Mouse (Mus musculus) heart, embryonic 15.5 days (tissue): Measurements from ENCODE around the gene Rfng. TPM values are rescaled to one million over a fixed set of nuclear protein-coding genes. Genes with fewer than 3 reads are reported as not detected.
"Not testable (repeated sequence)": the region's sequence is repeated elsewhere in the genome, so short reads cannot be mapped to it uniquely, and the experiment has no call there.

Experiments used
- ATAC-seq: fragments of 200-750 bp; cut with Nextera tagmentation; replicated peaks from 2 replicates; pipeline ENCODE4 v1.8.0; 2017; ENCODE audit warnings: low read depth, moderate TSS enrichment; ENCODE audit not compliant: insufficient number of reproducible peaks, insufficient read depth, low FRiP score
- H3K27ac ChIP-seq: fragments of 300-500 bp; sonication (generic); 2 replicates; pipeline ENCODE4 v1.5.1; 2015; ENCODE audit warnings: mild to moderate bottlenecking, inconsistent platforms
- H3K27me3 ChIP-seq: fragments of 300-500 bp; sonication (generic); 2 replicates; pipeline ENCODE4 v1.6.1; 2015; ENCODE audit warnings: inconsistent platforms
- H3K36me3 ChIP-seq: fragments of 300-500 bp; sonication (generic); 2 replicates; pipeline ENCODE4 v1.6.1; 2015; ENCODE audit warnings: mild to moderate bottlenecking, inconsistent platforms
- H3K4me1 ChIP-seq: fragments of 300-500 bp; sonication (generic); replicated peaks from 2 replicates; pipeline ENCODE4 v1.6.1; 2015; ENCODE audit warnings: inconsistent platforms
- H3K4me2 ChIP-seq: fragments of 300-500 bp; sonication (generic); 2 replicates; pipeline ENCODE4 v1.6.1; 2015; ENCODE audit warnings: inconsistent platforms, mild to moderate bottlenecking, moderate library complexity
- H3K4me3 ChIP-seq: fragments of 300-500 bp; sonication (generic); 2 replicates; pipeline ENCODE4 v1.5.1; 2015; ENCODE audit warnings: mild to moderate bottlenecking, inconsistent platforms
- H3K9ac ChIP-seq: fragments of 300-500 bp; sonication (generic); 2 replicates; pipeline ENCODE4 v1.6.1; 2015; ENCODE audit warnings: mild to moderate bottlenecking, inconsistent platforms
- H3K9me3 ChIP-seq: fragments of 300-500 bp; sonication (generic); replicated peaks from 2 replicates; pipeline ENCODE4 v1.6.1; 2016; ENCODE audit warnings: inconsistent platforms
- WGBS: fragments of 180-500 bp; shearing (Covaris S2); methylation state at CpG from one replicate; pipeline ENCODE4 v1.1.7; 2015; ENCODE audit warnings: mixed read lengths; 5-methylcytosine and 5-hydroxymethylcytosine counted together
- polyA plus RNA-seq: library from polyadenylated mRNA; unstranded; fragments of >200 nt; fragmentation: Nextera tagmentation; extraction: Ambion mirVana; gene quantifications from 2 replicates; pipeline ENCODE4 v1.2.1, GENCODE M21; 2015

Gene Rfng
- 21.1 and 30.8 TPM in 2 replicates for polyA plus RNA-seq

DNA sequence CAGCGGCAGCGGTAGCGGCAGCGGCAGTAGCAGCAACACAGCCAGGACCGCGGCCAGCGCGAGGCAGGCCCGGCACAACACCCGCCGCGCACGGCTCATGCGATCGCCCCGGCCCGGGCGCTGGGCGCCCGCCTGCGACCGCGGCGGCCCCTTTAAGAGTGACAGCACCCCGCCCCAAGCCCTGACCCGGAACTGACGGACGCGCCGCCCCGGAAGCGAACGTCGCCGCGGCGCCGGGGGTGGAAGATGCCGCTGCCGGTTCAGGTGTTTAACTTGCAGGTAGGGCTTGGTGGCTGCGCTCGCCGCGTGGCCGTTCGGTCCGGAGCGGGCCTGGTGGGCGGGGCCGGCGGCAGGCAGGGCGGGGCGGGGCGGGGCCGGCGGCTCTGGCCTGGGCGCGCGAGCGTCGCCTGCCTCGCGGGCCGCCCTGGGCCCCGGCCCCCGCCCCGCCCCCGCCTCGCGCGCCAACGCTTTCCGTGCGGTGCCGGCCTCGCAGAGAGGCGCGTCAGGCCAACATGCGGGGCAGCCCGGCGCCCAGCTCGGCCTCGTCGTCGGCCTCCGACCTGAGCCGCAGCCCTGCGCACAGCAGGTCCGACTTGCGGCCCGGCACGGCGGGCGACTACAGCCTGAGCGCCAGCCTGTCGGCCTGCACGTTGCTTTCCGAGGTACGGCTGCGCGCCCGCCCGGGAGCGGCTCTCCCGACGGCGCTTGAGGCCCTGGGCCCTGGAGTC is at the start of gene Rfng, which contains the start of gene Gps1:
Gene Rfng (minus strand): TSS at position 144 of the 728 bp plus-strand sequence.
Gene Gps1 (plus strand): TSS at position 209 of the 728 bp plus-strand sequence.
- ATAC-seq: peak; percentile 78
- peaks cover 15% of the 10 kb centered on the region for H3K4me1 ChIP-seq
- peaks cover 37% of the 10 kb centered on the region for H3K36me3 ChIP-seq
- WGBS: 0% methylated on average over 107 of the region's 107 CpGs
- H3K9me3 ChIP-seq: no peaks in the 10 kb centered on the region
- H3K27me3 ChIP-seq: no peaks in the 10 kb centered on the region
- H3K4me3 ChIP-seq: peak within 1 kb of the TSS; percentile 95
- peak within 1 kb of the TSS; percentile 85 for H3K9ac ChIP-seq
- peak within 1 kb of the TSS; percentile 48 for H3K27ac ChIP-seq
- H3K4me2 ChIP-seq: peak within 1 kb of the TSS; percentile 97

DNA sequence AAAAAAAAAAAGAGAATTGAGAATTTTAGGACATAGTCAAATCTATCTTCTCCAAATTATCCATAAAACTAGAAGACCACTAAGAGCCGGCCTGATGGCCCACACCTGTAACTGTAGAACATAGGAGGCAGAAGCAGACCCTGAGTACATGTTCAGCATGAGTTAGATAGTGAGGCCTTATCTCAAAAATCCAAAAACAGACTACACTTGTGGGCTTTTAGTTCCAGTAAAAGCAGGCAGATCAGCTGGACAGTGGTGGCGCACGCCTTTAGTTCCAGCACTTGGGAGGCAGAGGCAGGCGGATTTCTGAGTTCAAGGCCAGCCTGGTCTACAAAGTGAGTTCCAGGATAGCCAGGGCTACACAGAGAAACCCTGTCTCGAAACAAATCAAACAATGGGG is 49.0 kb upstream of the Rfng start:
- H3K4me1 ChIP-seq: peaks cover 12% of the 10 kb centered on the region
- not testable (repeated sequence) for H3K36me3 ChIP-seq, H3K9me3 ChIP-seq, H3K27me3 ChIP-seq, H3K4me2 ChIP-seq, H3K4me3 ChIP-seq, ATAC-seq, H3K9ac ChIP-seq, H3K27ac ChIP-seq
- 88% methylated on average over 5 of the region's 5 CpGs for WGBS

DNA sequence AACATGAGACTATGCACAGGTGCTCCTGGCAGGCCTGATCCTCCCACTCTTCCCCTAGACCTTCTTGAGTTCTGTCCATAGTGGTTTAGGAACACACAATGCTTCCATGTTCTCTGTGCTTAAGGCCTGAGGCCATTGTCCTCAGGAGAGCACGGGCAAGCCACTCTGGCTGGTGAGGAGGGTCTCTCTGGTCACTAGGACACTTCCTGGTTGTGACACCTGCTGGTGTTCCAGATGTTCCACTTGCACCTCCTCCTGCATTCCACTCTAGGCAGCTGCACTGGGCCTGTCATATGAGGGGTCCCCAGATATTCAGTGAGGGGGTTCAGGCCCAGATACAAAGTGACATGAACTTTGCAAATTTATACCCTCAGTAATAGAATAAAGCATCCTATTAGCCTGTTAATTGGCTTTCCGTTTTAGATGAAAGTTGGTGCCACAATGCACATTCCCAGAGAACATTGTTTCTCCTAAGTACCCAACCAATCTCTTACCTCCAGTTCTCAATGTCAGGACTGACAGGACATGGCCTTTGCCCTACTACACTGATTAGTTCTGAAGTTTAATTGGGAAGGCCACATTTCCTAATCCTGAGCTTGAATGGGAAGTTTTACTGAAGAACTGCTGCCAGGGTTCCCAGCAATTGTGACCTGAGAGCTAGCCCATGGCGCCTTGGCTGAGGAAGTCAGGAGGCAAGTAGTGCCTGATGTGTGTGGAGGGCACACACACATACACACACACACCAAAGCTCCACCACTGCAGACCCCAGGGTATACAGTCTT is 47.8 kb upstream of the Rfng start:
- Histone ChIP-seq H3K36me3 (no peaks in the 10 kb centered on the region), H3K9me3 (no peaks in the 10 kb centered on the region), H3K9ac (no peak overlapping the region), H3K27ac (no peak overlapping the region), H3K4me3 (no peak overlapping the region), H3K4me2 (no peak overlapping the region), H3K27me3 (no peaks in the 10 kb centered on the region), H3K4me1 (peaks cover 11% of the 10 kb centered on the region)
- WGBS: 82% methylated on average over 3 of the region's 3 CpGs
- ATAC-seq: no peak

DNA sequence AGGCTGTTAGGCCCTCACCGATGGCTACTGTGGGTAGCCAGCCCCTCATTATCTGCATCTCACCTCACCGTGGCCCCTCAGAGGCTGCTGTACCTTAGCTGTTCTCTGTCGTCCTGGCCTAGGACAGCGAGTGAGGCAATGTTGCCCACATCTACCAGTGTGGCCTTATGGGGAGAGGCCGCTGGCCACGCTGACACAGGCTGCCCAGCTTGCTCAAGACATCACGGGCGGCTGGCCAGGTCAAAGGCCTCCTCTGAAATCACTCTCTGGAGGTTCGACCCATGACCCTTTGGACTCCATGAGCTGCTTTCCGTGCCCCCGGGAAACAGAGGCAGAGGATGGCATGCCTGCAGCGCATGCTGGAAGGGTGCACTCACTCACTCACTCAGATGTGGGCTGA is 46.7 kb upstream of the Rfng start:
- H3K9ac ChIP-seq: no peak overlapping the region
- H3K4me3 ChIP-seq: no peak overlapping the region
- H3K36me3 ChIP-seq: no peaks in the 10 kb centered on the region
- H3K27me3 ChIP-seq: no peaks in the 10 kb centered on the region
- H3K4me1 ChIP-seq: peaks cover 11% of the 10 kb centered on the region
- H3K9me3 ChIP-seq: no peaks in the 10 kb centered on the region
- H3K4me2 ChIP-seq: no peak overlapping the region
- ATAC-seq: no peak
- H3K27ac ChIP-seq: no peak overlapping the region
- WGBS: 83% methylated on average over 12 of the region's 12 CpGs

DNA sequence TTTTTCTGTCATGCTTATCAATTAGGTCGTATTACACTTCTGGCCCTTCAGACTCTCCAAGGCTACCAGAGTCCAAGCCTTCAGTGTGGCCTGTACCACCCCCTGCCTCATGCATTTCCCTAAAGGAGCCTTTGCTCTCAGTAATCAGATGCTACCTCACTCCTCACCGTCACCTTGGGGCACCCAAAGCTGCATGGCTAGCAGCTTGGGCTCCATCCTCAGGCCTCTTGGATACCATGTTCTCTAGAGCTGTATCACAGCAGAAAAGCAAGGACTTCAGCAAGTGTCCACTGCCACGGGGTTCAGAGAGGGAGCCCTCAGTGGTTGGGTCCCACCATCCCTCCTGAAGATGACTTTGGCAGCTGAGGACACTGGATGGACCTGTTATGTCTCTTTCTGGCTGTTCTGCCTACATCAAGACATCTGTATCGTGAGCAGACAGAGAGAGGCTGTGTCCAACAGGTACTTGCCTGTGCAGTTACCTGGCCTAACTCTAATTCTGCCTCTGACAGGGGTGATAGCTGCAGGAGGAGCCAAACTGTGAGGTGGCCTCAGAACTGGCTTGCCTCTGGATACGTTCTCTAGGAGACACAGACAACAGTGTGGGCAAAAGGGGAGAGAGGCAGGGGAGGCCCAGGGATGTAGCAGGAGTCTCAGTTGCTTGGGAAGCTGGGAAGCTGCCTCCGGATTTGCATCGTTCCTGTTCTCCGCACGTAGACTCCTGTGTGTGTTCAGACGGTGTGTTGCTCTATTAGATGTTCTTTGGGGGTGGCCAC is 45.9 kb upstream of the Rfng start:
- H3K9ac ChIP-seq: no peak overlapping the region
- no peaks in the 10 kb centered on the region for H3K36me3 ChIP-seq
- H3K4me1 ChIP-seq: peaks cover 18% of the 10 kb centered on the region
- H3K4me3 ChIP-seq: no peak overlapping the region
- no peak overlapping the region for H3K27ac ChIP-seq
- 78% methylated on average over 10 of the region's 10 CpGs for WGBS
- no peaks in the 10 kb centered on the region for H3K27me3 ChIP-seq
- H3K4me2 ChIP-seq: no peak overlapping the region
- no peak for ATAC-seq
- no peaks in the 10 kb centered on the region for H3K9me3 ChIP-seq

DNA sequence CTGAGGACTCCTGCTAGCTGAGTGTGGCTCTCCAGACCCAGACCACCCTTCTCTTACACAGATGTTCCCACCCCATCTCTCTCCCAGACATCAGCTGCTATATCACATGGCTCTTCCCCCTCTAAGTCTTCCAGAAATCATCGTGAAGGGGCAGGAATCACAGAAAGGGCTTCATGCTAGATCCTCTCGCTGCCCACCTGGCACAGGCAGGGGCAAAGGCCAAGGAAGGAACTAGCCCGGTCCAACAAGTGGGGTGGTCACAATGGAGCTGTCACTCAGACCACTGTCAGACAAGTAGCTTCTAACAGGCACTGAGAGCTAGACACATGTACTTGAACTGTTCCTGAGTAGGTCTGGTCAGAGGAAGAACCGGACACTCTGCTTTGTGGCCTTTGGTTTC is 44.4 kb upstream of the Rfng start:
- Histone ChIP-seq H3K36me3 (no peaks in the 10 kb centered on the region), H3K27me3 (no peaks in the 10 kb centered on the region), H3K4me1 (peaks cover 11% of the 10 kb centered on the region), H3K27ac (no peak overlapping the region), H3K9ac (no peak overlapping the region), H3K4me2 (no peak overlapping the region), H3K9me3 (no peaks in the 10 kb centered on the region), H3K4me3 (no peak overlapping the region)
- ATAC-seq: no peak
- 68% methylated on average over 4 of the region's 4 CpGs for WGBS

DNA sequence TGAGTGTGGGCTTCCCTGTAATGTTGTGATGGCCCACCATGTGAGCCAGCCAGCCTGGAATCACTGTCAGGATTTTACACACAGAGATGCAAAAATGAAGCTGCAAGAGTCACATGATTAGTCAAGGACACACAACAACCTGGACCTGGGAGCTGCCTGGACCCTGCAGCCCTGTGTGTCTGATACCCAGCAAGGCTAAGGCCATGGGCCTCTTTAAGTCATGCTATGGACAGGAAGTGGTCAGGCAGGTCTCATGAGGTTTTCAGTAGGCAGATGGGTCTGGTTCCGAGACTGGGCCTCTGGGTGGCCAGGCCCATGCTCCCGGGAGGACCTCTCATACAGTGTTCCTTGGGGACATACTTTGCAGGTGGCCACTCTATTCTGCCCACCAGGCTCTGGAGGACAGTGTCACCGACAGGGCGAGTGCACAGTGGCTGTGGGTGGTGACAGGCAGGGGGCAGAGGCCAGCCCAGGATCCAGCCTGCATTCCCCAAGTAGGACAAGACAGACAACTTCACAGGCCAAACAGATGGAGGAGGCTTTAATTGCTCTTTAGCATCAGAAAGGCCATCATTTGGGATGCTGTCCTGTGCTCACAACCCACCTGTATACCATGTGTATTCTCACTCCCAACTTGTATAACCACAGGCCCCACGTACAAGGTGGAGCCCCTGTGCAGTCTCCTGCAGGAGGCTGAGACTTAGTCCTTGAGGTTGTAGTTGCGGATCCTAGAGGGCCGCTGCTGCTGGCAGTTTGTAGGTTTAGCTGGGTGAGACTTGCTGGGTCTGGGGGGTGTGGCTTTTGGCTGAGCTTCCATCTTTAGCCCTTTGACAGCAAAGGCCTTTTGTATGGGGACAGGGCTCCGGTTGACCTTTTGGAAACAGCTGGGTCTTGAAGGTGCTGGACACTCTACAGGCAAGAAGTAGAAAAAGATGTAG is 42.3 kb upstream of the Rfng start:
- no peaks in the 10 kb centered on the region for H3K9me3 ChIP-seq
- no peak overlapping the region for H3K4me2 ChIP-seq
- H3K27ac ChIP-seq: no peak overlapping the region
- no peaks in the 10 kb centered on the region for H3K36me3 ChIP-seq
- no peak for ATAC-seq
- no peak overlapping the region for H3K9ac ChIP-seq
- H3K27me3 ChIP-seq: no peaks in the 10 kb centered on the region
- H3K4me3 ChIP-seq: no peak overlapping the region
- peaks cover 27% of the 10 kb centered on the region for H3K4me1 ChIP-seq
- WGBS: 89% methylated on average over 8 of the region's 8 CpGs

DNA sequence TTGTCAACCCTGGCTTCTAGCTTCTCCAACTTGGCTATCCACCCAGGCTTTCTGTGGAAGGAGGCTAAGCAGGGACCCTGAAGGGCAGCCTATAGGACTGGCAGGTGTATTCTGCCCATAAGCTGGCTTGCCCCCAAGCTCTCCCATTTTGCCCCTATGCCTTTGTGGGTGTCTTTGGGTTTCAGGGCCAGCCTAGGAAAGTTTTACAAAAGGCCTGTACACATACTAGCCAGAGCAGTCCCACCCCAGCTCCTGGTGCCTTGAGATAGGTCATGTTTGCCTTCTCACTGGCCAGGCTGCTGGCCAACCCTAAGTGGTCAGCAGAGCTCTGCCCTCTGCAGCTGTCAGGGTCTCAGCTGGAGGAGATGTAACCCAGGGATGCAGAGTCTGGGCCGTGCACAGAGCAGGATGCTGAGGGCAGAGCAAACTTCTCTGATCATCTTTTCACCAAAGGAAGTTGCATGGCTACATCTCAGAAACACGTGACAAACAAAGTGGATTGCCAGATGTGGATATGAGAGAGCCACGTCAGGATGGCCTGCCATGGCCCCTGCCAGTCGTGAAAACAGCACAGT is 41.4 kb upstream of the Rfng start:
- 41% methylated on average over 4 of the region's 4 CpGs for WGBS
- ATAC-seq: no peak
- Histone ChIP-seq H3K4me1 (peaks cover 36% of the 10 kb centered on the region), H3K36me3 (peaks cover 5% of the 10 kb centered on the region), H3K9me3 (no peaks in the 10 kb centered on the region), H3K4me3 (peak overlapping the region; percentile 73), H3K9ac (peak overlapping the region; percentile 69), H3K27me3 (no peaks in the 10 kb centered on the region), H3K4me2 (peak overlapping the region; percentile 82), H3K27ac (peak overlapping the region; percentile 94)

DNA sequence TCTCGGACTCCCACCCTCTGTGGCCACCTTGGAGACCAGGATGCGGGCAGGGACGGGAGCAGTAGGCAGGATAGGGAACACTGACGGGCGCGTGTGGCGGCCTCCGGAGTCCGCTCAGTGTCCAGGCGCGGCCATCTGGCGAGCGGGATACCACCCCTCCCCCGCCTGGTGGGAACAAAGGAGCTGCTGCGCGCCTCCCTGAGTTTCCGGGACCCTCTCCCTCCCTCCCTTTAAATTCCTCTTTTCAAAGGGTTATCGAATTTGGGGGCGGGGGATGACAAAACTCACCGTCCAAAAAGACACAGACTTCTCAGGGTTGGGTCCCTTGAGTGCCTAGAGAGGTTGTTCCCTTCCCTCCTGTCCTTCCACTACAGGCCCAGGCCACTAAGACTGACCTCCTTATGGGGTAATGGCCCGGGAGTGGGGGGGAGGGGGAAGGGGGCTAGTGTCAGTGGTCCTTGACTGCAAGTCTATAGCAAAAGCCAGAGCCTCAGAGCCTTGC is 40.8 kb upstream of the Rfng start:
- Histone ChIP-seq H3K4me1 (peaks cover 36% of the 10 kb centered on the region), H3K27me3 (no peaks in the 10 kb centered on the region), H3K9me3 (no peaks in the 10 kb centered on the region), H3K4me3 (peak overlapping the region; percentile 73), H3K9ac (peak overlapping the region; percentile 69), H3K4me2 (peak overlapping the region; percentile 82), H3K27ac (peak overlapping the region; percentile 94), H3K36me3 (peaks cover 10% of the 10 kb centered on the region)
- no peak; the same call in 1 of the 2 replicates for ATAC-seq
- 1% methylated on average over 21 of the region's 21 CpGs for WGBS
